Mouse (Mus musculus) gastrocnemius, postnatal 4 days (tissue): ENCODE measurements around the gene Dlgap3. TPM values are rescaled to one million over a fixed set of nuclear protein-coding genes. Genes with fewer than 3 reads are reported as not detected.
A peak's percentile ranks its signal among the peaks of the same experiment; 100 is the strongest.

Source experiments
- DNase-seq, 2 experiments: peaks; one replicate each; pipeline ENCODE4 v3.0.0; 2021 to 2022; ENCODE audit warnings: low spot score in 2 of 2, mixed read lengths in 2 of 2
- long read RNA-seq, 2 experiments: library from polyadenylated mRNA; stranded (forward); transcript quantifications; one replicate each; pipeline ENCODE4 v2.0.0; 2021
- total RNA-seq, 2 experiments: library from RNA; stranded (reverse); gene quantifications; 2 replicates each; pipeline ENCODE4 v1.2.3; 2021

The Dlgap3 gene
- total RNA-seq, result 1 to 10 TPM; 1.2 to 1.7 TPM
- long read RNA-seq, experiment 1, partial matches to known transcripts, result 0 of 2 reads
- long read RNA-seq, experiment 1, other reads (novel, unspliced or antisense), result 0 of 2 reads
- long read RNA-seq, experiment 2, partial matches to known transcripts, result 0 of 2 reads
- long read RNA-seq, experiment 2, other reads (novel, unspliced or antisense), result 0 of 2 reads

- peak in 1 of 2 experiments; percentile 26 for DNase-seq
Measured at GRCm38 (mm10) chr4:127168914-127169345, at the start of gene Dlgap3. Gene Dlgap3, plus strand, starts transcription at chr4:127169204.

DNA sequence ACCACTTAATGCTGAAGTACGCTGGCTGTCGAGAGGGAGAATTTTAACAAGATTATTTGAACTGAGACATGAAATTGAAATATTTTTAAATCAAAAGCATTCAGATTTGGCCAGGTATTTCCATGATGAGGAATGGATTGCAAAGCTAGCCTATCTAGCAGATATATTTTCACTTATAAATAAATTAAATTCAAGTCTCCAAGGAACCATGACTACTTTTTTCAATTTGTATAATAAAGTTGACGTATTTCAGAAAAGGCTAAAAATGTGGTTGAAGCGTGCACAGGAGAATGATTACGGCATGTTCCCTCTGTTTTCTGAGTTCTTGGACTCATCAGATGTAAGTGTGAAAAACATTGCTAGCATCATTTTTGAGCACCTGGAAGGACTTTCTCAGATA lies 45.6 kb upstream of the Dlgap3 start, which contains the start of gene Tmem35b:
TSS of gene Tmem35b (plus strand) at position 301 of the 400 bp plus-strand sequence.
- no peak for DNase-seq

DNA sequence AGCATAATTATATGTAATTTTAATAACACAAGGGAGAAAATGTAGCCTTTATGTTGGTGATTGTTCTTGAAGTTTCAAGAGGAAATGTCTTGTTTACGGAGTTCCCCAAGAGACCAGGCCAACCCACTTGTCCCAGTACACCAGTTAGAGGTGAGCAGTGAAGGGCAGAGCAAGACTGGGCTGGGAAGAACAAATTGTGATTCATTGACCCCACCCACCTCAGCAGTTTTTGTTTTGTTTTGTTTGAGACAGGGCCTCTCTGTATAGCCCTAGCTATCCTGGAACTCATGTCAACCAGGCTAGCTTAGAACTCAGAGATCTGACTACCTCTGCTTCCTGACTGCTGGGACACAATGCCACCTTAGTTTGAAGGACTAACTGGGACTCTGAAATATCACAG lies 44.7 kb upstream of the Dlgap3 start:
- no peak for DNase-seq

DNA sequence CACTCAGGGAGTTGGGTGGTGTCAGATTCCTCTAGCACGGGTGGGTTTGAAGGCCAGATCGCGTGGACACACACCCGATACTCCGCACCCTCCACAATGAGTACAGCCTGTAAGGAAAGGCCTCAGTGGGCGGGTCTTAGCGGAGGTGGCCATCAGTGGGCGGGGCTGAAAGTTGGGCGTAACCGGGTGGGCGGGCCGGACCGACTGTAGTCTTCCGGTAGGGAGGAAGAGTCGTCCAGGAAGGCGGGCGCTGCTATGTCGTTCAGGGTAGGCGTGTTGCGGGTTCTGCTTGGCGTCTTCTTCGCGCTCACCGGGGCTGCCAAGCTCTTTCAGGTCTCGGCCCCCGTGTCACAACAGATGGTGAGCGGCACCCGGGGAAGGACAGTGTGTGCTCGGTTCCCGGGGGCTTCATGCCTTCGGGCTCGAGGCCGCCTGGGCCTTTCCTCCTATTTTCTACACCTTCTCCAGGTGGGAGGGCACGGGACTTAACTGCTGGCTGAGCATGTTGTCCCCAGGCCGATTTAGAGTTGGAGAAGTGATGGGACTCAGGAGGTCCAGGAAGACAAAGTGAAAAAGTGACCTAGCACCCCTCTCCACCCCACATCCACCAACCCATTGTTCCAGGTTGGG lies 43.1 kb upstream of the Dlgap3 start:
- peak; percentile 71 to 88 for DNase-seq

DNA sequence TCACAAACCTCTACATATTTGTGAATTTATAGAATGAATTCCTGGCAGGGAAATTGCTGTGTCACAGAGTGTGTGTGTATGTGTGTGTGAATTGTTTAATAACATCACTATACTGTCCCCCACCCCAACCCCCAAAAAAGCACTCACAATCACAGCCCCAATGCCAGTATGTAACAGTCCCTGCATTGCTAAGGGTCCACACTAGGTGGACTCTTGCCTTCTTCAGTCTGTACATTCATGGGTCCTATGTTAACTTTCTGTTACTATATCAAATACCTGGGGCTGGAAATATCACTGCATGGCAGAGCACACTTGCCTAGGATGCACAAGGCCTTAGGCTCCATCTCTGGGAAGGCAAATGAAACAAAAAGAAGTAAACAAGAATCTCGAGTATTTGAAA lies 34.3 kb upstream of the Dlgap3 start:
- no peak for DNase-seq

DNA sequence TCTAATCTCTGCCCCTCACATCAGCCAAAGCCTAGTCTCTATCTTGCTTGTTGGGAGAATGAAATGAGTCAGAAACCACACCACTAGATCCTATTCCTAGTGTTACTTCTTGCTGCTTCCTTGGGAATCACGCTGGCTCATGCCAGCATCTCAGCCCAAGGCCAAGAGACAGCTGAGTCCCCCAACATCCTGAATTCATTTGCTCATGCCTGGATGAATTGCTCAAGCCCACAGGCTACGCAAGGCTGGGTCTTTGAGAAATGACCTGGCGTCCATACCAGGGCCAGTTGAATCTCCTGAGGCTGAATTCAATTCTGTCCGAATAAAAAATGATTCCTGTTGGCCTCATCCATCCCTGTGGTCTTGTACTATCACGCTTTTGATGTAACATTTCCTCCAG lies 31.4 kb upstream of the Dlgap3 start:
- DNase-seq, result no peak

GRCm38 (mm10) chr4:127138486-127138885 lies 30.5 kb upstream of the Dlgap3 start:
- DNase-seq, result peak in 1 of 2 experiments; percentile 18

- no peak for DNase-seq
Measured at GRCm38 (mm10) chr4:127150031-127150430, 19.0 kb upstream of the Dlgap3 start.

GRCm38 (mm10) chr4:127153345-127153744 lies 15.7 kb upstream of the Dlgap3 start:
- no peak for DNase-seq

- no peak for DNase-seq
Measured at GRCm38 (mm10) chr4:127155757-127156156, 13.2 kb upstream of the Dlgap3 start.

DNA sequence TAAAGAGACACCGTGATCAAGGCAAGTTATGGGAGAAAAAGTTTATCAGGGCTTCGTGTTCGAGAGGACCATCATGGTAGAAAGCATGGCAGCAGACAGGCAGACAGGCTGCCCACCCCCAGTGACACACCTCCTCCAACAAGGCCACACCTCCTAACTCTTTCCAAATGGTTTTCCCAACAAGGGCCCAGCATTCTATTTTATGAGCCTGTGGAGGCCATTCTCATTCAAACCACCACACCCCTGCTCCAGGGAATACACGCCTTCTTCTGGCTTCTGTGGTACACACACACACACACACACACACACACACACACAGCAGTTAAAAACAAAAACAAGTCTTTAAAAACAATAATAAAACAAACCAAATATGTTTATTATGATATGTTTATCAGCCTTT lies 11.3 kb upstream of the Dlgap3 start:
- DNase-seq, result no peak

GRCm38 (mm10) chr4:127163926-127164325 lies 5.1 kb upstream of the Dlgap3 start:
- DNase-seq, result no peak

- no peak for DNase-seq
Measured at GRCm38 (mm10) chr4:127167096-127167495, 1.9 kb upstream of the Dlgap3 start.

- no peak for DNase-seq
Measured at GRCm38 (mm10) chr4:127167731-127168130, 1.3 kb upstream of the Dlgap3 start.

GRCm38 (mm10) chr4:127168211-127168913 lies 642 bp upstream of the Dlgap3 start:
- peak in 1 of 2 experiments; percentile 37 for DNase-seq

GRCm38 (mm10) chr4:127169346-127170221 lies 580 bp downstream of the Dlgap3 start:
- peak in 1 of 2 experiments; percentile 16 for DNase-seq

DNA sequence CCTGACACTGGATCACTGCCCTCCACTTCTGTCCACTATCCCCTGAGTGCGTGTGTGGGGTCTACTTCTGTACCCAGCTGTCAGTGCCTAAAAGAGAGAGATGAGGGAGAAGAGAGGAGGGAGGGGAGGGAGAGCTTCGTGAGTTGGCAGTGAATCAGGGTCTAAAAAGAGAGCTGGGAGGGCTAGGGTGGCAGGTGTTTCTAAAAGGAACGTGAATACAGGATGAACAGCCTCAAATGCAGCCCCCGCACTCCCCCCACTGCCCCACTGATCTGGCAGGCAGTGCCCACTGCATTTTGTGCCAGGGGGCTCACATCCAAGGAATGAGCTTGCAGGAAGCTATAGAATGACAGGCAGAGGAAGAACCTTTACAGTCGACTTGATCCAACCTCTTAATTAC lies 1.9 kb downstream of the Dlgap3 start:
- no peak for DNase-seq

DNA sequence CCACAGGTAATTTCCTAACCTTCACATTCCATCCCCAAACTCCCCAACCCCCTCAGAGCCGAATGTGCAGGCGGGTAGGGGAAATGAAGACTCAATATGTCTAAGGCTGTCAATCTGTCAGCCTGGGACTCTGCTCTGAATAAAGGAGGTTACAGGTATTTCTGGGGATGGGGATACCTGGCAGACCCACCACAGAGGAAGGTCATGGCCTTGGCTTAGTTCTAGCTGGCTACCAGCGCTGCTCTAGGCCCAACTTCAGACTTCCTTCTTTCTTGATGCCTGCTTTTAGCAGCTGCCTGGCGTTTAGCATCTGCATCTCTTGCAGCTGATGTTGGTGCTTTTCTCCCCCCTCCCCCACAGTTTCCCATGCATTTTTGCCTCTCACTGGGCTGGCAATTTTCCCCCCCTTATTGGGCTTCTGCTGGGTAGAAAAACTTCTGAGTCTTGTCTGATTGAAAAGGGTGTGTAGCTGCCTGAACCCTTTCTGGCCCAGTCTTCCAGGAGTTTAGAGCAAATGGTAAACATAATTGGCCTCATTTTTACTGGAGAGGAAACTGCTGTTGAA lies 2.4 kb downstream of the Dlgap3 start:
- DNase-seq, result no peak

GRCm38 (mm10) chr4:127172119-127172518 lies 3.1 kb downstream of the Dlgap3 start:
- no peak for DNase-seq

DNA sequence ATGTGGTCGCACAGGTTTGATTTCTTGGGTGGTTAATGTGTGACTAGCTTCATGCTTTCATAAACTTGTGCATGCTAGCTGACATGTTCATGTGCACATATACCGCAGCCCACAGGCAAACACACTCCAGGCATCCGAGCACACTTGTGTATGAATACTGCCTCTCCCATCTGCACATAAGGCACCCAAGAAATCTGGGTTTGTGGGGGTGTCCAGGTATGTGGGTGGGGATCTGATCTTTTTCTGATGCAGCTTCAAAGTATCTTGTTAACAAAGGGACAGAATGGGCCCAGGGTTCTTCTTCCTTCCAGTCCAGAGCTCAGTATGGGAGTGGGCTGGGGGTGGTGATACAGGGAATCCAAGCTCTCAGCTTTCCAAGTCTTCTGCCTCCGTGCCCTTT lies 3.6 kb downstream of the Dlgap3 start:
- no peak for DNase-seq

GRCm38 (mm10) chr4:127173461-127173860 lies 4.5 kb downstream of the Dlgap3 start:
- peak; percentile 53 to 73 for DNase-seq
